Mouse (Mus musculus) bone marrow, adult 2 months (tissue): ENCODE results near the gene Crabp2.

Experiments
- CTCF ChIP-seq: fragments of 200-500 bp; IDR thresholded peaks from 2 replicates; pipeline ENCODE4 v1.5.1; 2011; ENCODE audit warnings: low read length, control low read depth; ENCODE audit not compliant: control insufficient read depth, insufficient read depth
- POLR2A ChIP-seq: fragments of 200-500 bp; IDR thresholded peaks from 2 replicates; pipeline ENCODE4 v1.6.1; 2011; ENCODE audit warnings: low read depth, mild to moderate bottlenecking, control low read depth, low read length, borderline replicate concordance; ENCODE audit not compliant: control insufficient read depth

- TF ChIP-seq CTCF (no peak), POLR2A (no peak)
Measured at GRCm38 (mm10) chr3:87899776-87900175, 48.7 kb upstream of the Crabp2 start.
